Mouse (Mus musculus) liver, adult 2 months (tissue): ENCODE results near the gene Hoxc6. TPM values are rescaled to one million over a fixed set of nuclear protein-coding genes. Genes with fewer than 3 reads are reported as not detected.

Experiments
- DNase-seq: peaks from one replicate; pipeline ENCODE4 v3.0.0-alpha.2; 2011; ENCODE audit warnings: low read depth, low spot score; ENCODE audit errors: extremely low read depth
- H3K27ac ChIP-seq: fragments of 200-500 bp; replicated peaks from 2 replicates; pipeline ENCODE4 v1.5.1; 2012; ENCODE audit warnings: low read depth, mild to moderate bottlenecking, control low read depth, inconsistent platforms, low read length; ENCODE audit not compliant: insufficient read depth
- H3K27me3 ChIP-seq: fragments of 200-500 bp; 2 replicates; pipeline ENCODE4 v1.6.1; 2012; ENCODE audit warnings: mild to moderate bottlenecking, moderate library complexity, low read length, inconsistent platforms; ENCODE audit not compliant: control insufficient read depth, insufficient read depth
- H3K36me3 ChIP-seq: fragments of 200-500 bp; 2 replicates; pipeline ENCODE4 v1.6.1; 2012; ENCODE audit warnings: low read length, inconsistent platforms; ENCODE audit not compliant: control insufficient read depth, insufficient read depth
- H3K4me1 ChIP-seq: fragments of 200-500 bp; 2 replicates; pipeline ENCODE4 v1.6.1; 2011; ENCODE audit warnings: low read length; ENCODE audit not compliant: control insufficient read depth, insufficient read depth
- H3K4me3 ChIP-seq: fragments of 200-500 bp; 2 replicates; pipeline ENCODE4 v1.5.1; 2011; ENCODE audit warnings: low read depth, mild to moderate bottlenecking, control low read depth, low read length, moderate library complexity; ENCODE audit not compliant: insufficient read depth
- H3K79me2 ChIP-seq: fragments of 200-500 bp; 2 replicates; pipeline ENCODE4 v1.6.1; 2012; ENCODE audit warnings: inconsistent platforms, mild to moderate bottlenecking, low read length, moderate library complexity; ENCODE audit not compliant: control insufficient read depth, insufficient read depth
- H3K9ac ChIP-seq: fragments of 200-500 bp; 2 replicates; pipeline ENCODE4 v1.6.1; 2012; ENCODE audit warnings: low read depth, mild to moderate bottlenecking, control low read depth, inconsistent platforms, low read length
- CTCF ChIP-seq: fragments of 200-500 bp; IDR thresholded peaks from 2 replicates; pipeline ENCODE4 v1.5.1; 2011; ENCODE audit warnings: low read depth, low read length, control low read depth
- POLR2A ChIP-seq: fragments of 200-500 bp; IDR thresholded peaks from 2 replicates; pipeline ENCODE4 v1.6.1; 2011; ENCODE audit warnings: low read length, control low read depth; ENCODE audit not compliant: insufficient read depth; ENCODE audit errors: extremely low read depth
- whole genome bisulfite sequencing: fragments of 180-500 bp; shearing (Covaris S2); methylation state at CpG from one replicate; pipeline ENCODE4 v1.1.7; 2018; 5-methylcytosine and 5-hydroxymethylcytosine counted together
- polyA plus RNA-seq: library from polyadenylated mRNA; depleted of rRNA; stranded (reverse); fragments of >200 nt; gene quantifications from 2 replicates; pipeline ENCODE4 v1.2.3, GENCODE M21; 2012; rRNA removed
- total RNA-seq: library from RNA; depleted of rRNA; stranded (reverse); fragments of >200 nt; gene quantifications from 2 replicates; pipeline ENCODE4 v1.2.3, GENCODE M21; 2014; rRNA removed

Hoxc6 gene
- not detected in 2 replicates for total RNA-seq
- polyA plus RNA-seq, result not detected in 2 replicates

GRCm38 (mm10) chr15:102997939-102998355 lies at the start of gene Hoxc6:
Gene Hoxc6, plus strand, starts transcription at chr15:102998257.
- H3K9ac ChIP-seq, result no peak within 1 kb of the TSS
- no peak within 1 kb of the TSS for H3K27ac ChIP-seq
- H3K4me3 ChIP-seq, result peak within 1 kb of the TSS; percentile 17; the same call in 1 of the 2 replicates
- H3K79me2 ChIP-seq, result no peaks in the 10 kb centered on the region
- H3K36me3 ChIP-seq, result no peaks in the 10 kb centered on the region
- TF ChIP-seq POLR2A, result no peak
- no peak for TF ChIP-seq CTCF
- peaks cover 27% of the 10 kb centered on the region for H3K27me3 ChIP-seq
- 7% methylated on average over 19 of the region's 19 CpGs for WGBS
- no peaks in the 10 kb centered on the region for H3K4me1 ChIP-seq
- DNase-seq, result no peak

- Histone ChIP-seq H3K79me2 (no peaks in the 10 kb centered on the region), H3K4me3 (no peak overlapping the region), H3K4me1 (no peaks in the 10 kb centered on the region), H3K27me3 (peaks cover 26% of the 10 kb centered on the region), H3K9ac (no peak overlapping the region), H3K36me3 (no peaks in the 10 kb centered on the region), H3K27ac (no peak overlapping the region)
- TF ChIP-seq CTCF (no peak), POLR2A (no peak)
- WGBS, result 36% methylated on average over 2 of the region's 2 CpGs
- DNase-seq, result no peak
Measured at GRCm38 (mm10) chr15:102948842-102949241, 49.2 kb upstream of the Hoxc6 start.

- no peak for DNase-seq
- Histone ChIP-seq H3K79me2 (no peaks in the 10 kb centered on the region), H3K4me1 (no peaks in the 10 kb centered on the region), H3K9ac (no peak overlapping the region), H3K27ac (no peak overlapping the region), H3K36me3 (no peaks in the 10 kb centered on the region), H3K4me3 (no peak overlapping the region), H3K27me3 (peaks cover 30% of the 10 kb centered on the region)
- TF ChIP-seq POLR2A, result no peak
- TF ChIP-seq CTCF, result no peak
- WGBS, result 6% methylated on average over 20 of the region's 20 CpGs
Measured at GRCm38 (mm10) chr15:102949696-102950095, 48.4 kb upstream of the Hoxc6 start.

- Histone ChIP-seq H3K27ac (no peak overlapping the region), H3K9ac (no peak overlapping the region), H3K4me1 (no peaks in the 10 kb centered on the region), H3K36me3 (no peaks in the 10 kb centered on the region), H3K4me3 (no peak overlapping the region), H3K27me3 (peaks cover 37% of the 10 kb centered on the region), H3K79me2 (no peaks in the 10 kb centered on the region)
- WGBS, result 10% methylated on average over 2 of the region's 2 CpGs
- DNase-seq, result no peak
- TF ChIP-seq POLR2A (no peak), CTCF (no peak)
Measured at GRCm38 (mm10) chr15:102950877-102951276, 47.2 kb upstream of the Hoxc6 start.

- H3K79me2 ChIP-seq, result no peaks in the 10 kb centered on the region
- TF ChIP-seq CTCF (no peak), POLR2A (no peak)
- DNase-seq, result no peak
- WGBS, result 10% methylated on average over 6 of the region's 6 CpGs
- peaks cover 40% of the 10 kb centered on the region for H3K27me3 ChIP-seq
- H3K9ac ChIP-seq, result no peak overlapping the region
- no peak overlapping the region for H3K4me3 ChIP-seq
- H3K4me1 ChIP-seq, result no peaks in the 10 kb centered on the region
- H3K36me3 ChIP-seq, result no peaks in the 10 kb centered on the region
- no peak overlapping the region for H3K27ac ChIP-seq
Measured at GRCm38 (mm10) chr15:102953561-102953960, 44.5 kb upstream of the Hoxc6 start.

GRCm38 (mm10) chr15:102954192-102955006 lies 43.7 kb upstream of the Hoxc6 start, which contains the start of gene Hoxc11:
Gene Hoxc11, plus strand, starts transcription at chr15:102954427.
- H3K27ac ChIP-seq, result no peak within 1 kb of the TSS
- 3% methylated on average over 57 of the region's 57 CpGs for whole genome bisulfite sequencing
- peaks cover 33% of the 10 kb centered on the region for H3K27me3 ChIP-seq
- H3K79me2 ChIP-seq, result no peaks in the 10 kb centered on the region
- no peak within 1 kb of the TSS for H3K9ac ChIP-seq
- H3K4me3 ChIP-seq, result no peak within 1 kb of the TSS
- TF ChIP-seq POLR2A (no peak), CTCF (no peak)
- H3K4me1 ChIP-seq, result no peaks in the 10 kb centered on the region
- H3K36me3 ChIP-seq, result no peaks in the 10 kb centered on the region
- DNase-seq, result no peak
